Mouse (Mus musculus) heart, embryonic 12.5 days (tissue): ENCODE data around the gene Gm45521. TPM values are rescaled to one million over a fixed set of nuclear protein-coding genes. Genes with fewer than 3 reads are reported as not detected.
"Not testable (repeated sequence)": the region's sequence is repeated elsewhere in the genome, so short reads cannot be mapped to it uniquely, and the experiment has no call there.

ENCODE experiments used
- ATAC-seq: fragments of 200-750 bp; cut with Nextera tagmentation; 2 replicates; pipeline ENCODE4 v1.8.0; 2017; ENCODE audit warnings: moderate TSS enrichment, moderate library complexity; ENCODE audit not compliant: insufficient number of reproducible peaks, low FRiP score
- H3K27ac ChIP-seq: fragments of 300-500 bp; sonication (generic); 2 replicates; pipeline ENCODE4 v1.5.1; 2016; ENCODE audit warnings: mild to moderate bottlenecking, moderate library complexity; ENCODE audit not compliant: poor library complexity, severe bottlenecking
- H3K27me3 ChIP-seq: fragments of 300-500 bp; sonication (generic); replicated peaks from 2 replicates; pipeline ENCODE4 v1.6.1; 2016; ENCODE audit warnings: mild to moderate bottlenecking, moderate library complexity
- H3K36me3 ChIP-seq: fragments of 300-500 bp; sonication (generic); 2 replicates; pipeline ENCODE4 v1.6.1; 2016; ENCODE audit warnings: mild to moderate bottlenecking, moderate library complexity
- H3K4me1 ChIP-seq: fragments of 300-500 bp; sonication (generic); replicated peaks from 2 replicates; pipeline ENCODE4 v1.6.1; 2016; ENCODE audit warnings: mild to moderate bottlenecking
- H3K4me2 ChIP-seq: fragments of 300-500 bp; sonication (generic); 2 replicates; pipeline ENCODE4 v1.6.1; 2016; ENCODE audit warnings: mild to moderate bottlenecking, moderate library complexity
- H3K4me3 ChIP-seq: fragments of 300-500 bp; sonication (generic); 2 replicates; pipeline ENCODE4 v1.5.1; 2016; ENCODE audit warnings: mild to moderate bottlenecking
- H3K9ac ChIP-seq: fragments of 300-500 bp; sonication (generic); 2 replicates; pipeline ENCODE4 v1.6.1; 2016; ENCODE audit warnings: mild to moderate bottlenecking, moderate library complexity
- H3K9me3 ChIP-seq: fragments of 300-500 bp; sonication (generic); replicated peaks from 2 replicates; pipeline ENCODE4 v1.6.1; 2016; ENCODE audit warnings: mild to moderate bottlenecking, moderate library complexity
- WGBS: fragments of 180-500 bp; shearing (Covaris S2); methylation state at CpG from one replicate; pipeline ENCODE4 v1.1.7; 2016; 5-methylcytosine and 5-hydroxymethylcytosine counted together
- polyA plus RNA-seq: library from polyadenylated mRNA; unstranded; fragments of >200 nt; fragmentation: Nextera tagmentation; extraction: Ambion mirVana; gene quantifications from 2 replicates; pipeline ENCODE4 v1.2.1, GENCODE M21; 2016

Gm45521 gene
- polyA plus RNA-seq, 1 experiment from 2014 or later: not detected

DNA sequence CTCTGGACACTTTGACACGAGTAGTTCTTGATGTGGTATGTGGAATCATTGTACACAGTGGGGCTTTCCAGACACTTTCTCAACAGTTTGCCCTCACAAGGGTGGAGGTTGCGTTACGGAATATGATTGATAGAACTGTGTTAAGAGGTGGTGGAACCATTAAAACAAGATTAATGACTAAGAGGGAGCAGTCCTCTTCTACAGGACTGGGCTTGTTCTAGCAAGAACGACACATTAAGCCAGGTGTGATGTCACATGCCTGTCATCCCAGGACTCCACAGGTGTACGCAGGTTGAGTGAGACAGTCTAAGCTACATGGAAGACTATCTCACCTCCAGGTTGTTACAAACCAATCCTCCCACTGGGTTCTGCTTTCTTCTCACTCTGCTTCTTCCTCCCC lies 42.3 kb downstream of the Gm45521 start:
- H3K9ac ChIP-seq: no peak overlapping the region
- 75% methylated on average over 5 of the region's 5 CpGs for WGBS
- ATAC-seq: no peak

DNA sequence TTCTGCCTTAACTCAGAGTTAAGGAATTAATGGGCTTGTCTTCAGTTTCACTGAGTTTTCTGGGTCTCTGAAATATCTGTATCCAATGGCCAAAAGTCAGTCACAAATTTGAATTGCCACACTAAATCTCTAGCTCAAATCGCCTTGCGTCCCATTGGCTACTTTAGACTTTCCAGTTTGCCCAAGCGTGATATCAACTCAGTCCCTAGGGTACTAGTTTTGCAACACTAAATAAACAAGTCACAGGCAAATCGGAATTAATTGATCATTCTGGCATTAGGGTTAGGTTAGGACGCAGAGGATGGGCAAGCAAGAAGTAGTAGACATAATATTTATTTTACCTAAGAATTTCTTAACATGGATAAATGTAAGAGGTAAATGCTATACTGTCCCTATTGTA lies 43.2 kb downstream of the Gm45521 start:
- Histone ChIP-seq H3K27me3 (peaks cover 47% of the 10 kb centered on the region), H3K27ac (no peak overlapping the region), H3K4me3 (no peak overlapping the region), H3K36me3 (no peaks in the 10 kb centered on the region), H3K9ac (no peak overlapping the region), H3K4me2 (no peak overlapping the region), H3K9me3 (no peaks in the 10 kb centered on the region), H3K4me1 (peaks cover 18% of the 10 kb centered on the region)
- 72% methylated on average over 5 of the region's 5 CpGs for WGBS
- no peak for ATAC-seq

More for the DNA sequence above, 42.3 kb downstream of the Gm45521 start:
- Histone ChIP-seq H3K4me3 (no peak overlapping the region), H3K4me1 (peaks cover 18% of the 10 kb centered on the region), H3K27me3 (peaks cover 46% of the 10 kb centered on the region), H3K9me3 (no peaks in the 10 kb centered on the region), H3K36me3 (no peaks in the 10 kb centered on the region), H3K4me2 (no peak overlapping the region), H3K27ac (no peak overlapping the region)

DNA sequence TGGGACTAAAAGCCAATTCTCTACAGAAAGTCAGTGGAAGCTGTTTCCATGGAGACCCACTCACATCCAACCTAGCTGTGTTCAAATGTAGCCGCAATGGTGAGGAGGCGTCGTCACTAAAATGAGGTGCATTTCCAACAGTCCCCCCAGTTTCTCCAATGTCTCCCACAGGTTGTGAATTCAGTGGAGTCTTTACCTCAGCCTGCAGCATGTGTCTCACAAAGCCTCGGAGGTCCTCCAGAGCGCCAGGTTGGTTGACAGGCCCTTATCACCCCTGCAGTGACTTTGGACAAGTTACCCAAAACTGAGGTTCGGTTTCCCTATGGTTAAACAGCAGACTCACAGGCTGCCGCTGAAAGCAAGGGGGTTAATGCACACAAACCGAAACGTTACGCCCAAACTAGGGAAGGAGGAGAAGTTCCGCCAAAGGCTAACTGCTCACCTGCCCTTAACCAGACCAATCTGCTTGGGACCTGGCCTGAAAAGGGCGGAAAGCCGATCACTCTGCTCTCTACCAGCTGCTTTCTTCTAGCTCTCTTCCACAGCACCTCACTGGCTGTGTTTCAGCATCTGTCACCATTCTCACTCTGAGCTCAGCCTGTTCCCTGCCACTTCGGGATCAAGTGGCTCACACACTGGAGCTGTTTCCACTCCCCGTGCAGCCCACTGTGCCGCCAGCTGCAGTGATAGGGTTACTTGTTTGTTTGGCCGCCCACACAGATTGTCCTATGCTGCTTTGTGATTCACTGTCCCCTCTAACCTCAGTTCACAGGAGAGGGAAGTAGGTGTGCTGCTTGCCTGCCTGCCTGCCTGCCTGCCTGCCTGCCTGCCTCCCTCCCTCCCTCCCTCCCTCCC lies 44.0 kb downstream of the Gm45521 start:
- Histone ChIP-seq H3K9me3 (no peaks in the 10 kb centered on the region), H3K27ac (no peak overlapping the region), H3K4me2 (peak overlapping the region; percentile 45), H3K4me3 (peak overlapping the region; percentile 9; the same call in 1 of the 2 replicates), H3K36me3 (no peaks in the 10 kb centered on the region), H3K4me1 (peaks cover 18% of the 10 kb centered on the region), H3K27me3 (peaks cover 47% of the 10 kb centered on the region), H3K9ac (peak overlapping the region; percentile 53)
- ATAC-seq: no peak
- WGBS: 16% methylated on average over 17 of the region's 17 CpGs

DNA sequence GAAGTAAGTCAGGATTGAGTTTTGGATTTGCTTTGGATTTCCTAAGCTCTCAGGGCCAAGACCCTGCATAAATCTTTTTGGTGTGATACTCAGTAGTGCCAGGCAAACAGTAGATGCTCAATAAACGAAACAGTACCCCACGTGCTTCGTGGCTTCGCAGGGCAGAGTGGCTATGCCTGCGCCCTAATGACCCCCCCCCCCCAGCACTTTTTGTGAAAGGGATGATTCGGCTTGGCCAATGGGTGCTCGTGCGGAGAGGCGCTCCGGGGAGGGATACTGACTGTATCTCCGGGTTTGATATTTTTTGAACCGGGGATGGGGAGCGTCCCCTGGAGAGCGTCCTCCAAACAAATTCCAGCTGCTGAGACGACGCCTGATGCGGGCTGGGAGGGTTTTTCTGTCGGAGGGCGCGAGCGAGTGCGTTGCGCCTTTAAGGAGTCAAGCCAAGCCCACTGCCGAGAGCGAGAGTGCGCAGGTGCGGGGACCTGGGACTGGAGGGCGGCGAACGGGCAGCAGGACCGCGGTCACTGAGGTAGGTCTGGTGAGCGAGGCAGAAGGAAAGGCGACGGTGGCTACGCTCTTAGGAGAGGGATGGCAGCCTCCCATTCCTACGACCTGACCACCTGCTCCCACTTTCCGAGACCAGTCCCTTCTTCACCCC lies 45.5 kb downstream of the Gm45521 start, which contains the start of gene Abhd6:
Gene Abhd6 (plus strand): TSS at position 471 of the 661 bp plus-strand sequence.
- H3K4me2 ChIP-seq: peak within 1 kb of the TSS; percentile 83
- H3K4me3 ChIP-seq: peak within 1 kb of the TSS; percentile 68
- H3K36me3 ChIP-seq: no peaks in the 10 kb centered on the region
- H3K27ac ChIP-seq: no peak within 1 kb of the TSS
- H3K9me3 ChIP-seq: no peaks in the 10 kb centered on the region
- H3K9ac ChIP-seq: peak within 1 kb of the TSS; percentile 70
- H3K4me1 ChIP-seq: peaks cover 18% of the 10 kb centered on the region
- ATAC-seq: peak; percentile 75
- whole genome bisulfite sequencing: 2% methylated on average over 38 of the region's 38 CpGs
- H3K27me3 ChIP-seq: peaks cover 47% of the 10 kb centered on the region

DNA sequence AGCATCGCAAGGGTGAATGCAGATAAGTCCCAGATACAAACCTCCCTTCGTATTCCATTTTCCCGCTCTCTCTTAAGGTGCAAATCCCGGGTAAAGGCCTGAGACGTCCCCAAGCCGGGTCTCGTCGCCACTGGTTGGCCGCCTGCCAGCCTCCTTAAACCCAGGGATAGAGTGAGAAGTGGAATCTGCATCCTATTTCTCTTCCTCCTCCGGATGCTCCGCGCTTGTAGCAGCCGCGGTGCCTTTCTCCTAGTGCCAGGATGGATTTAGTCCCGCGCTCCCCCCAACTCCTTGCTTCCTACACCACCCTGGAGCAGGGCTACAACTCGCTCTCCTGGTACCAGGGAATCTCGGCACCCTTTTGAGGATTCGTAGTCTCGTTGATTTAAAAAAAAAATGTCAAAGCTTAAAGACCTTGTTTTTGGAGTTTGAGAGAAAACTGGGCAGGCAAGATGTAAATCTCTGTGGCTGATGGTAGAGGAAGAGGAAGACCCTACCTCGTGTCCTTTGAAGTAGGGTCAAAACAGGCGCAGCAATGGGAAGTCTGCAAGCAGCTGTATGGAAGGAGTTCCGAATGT lies 46.1 kb downstream of the Gm45521 start:
- H3K9me3 ChIP-seq: no peaks in the 10 kb centered on the region
- peak overlapping the region; percentile 70 for H3K9ac ChIP-seq
- 2% methylated on average over 23 of the region's 23 CpGs for whole genome bisulfite sequencing
- H3K36me3 ChIP-seq: no peaks in the 10 kb centered on the region
- peak overlapping the region; percentile 83 for H3K4me2 ChIP-seq
- H3K4me1 ChIP-seq: peaks cover 18% of the 10 kb centered on the region
- peak overlapping the region; percentile 68 for H3K4me3 ChIP-seq
- peak; percentile 30 for ATAC-seq
- H3K27ac ChIP-seq: no peak overlapping the region
- peaks cover 47% of the 10 kb centered on the region for H3K27me3 ChIP-seq

GRCm38 (mm10) chr14:8003727-8004670 lies 46.9 kb downstream of the Gm45521 start:
- H3K4me2 ChIP-seq: peak overlapping the region; percentile 83
- peak overlapping the region; percentile 70; the same call in 1 of the 2 replicates for H3K9ac ChIP-seq
- no peak overlapping the region for H3K27ac ChIP-seq
- H3K9me3 ChIP-seq: no peaks in the 10 kb centered on the region
- H3K27me3 ChIP-seq: peaks cover 40% of the 10 kb centered on the region
- peaks cover 18% of the 10 kb centered on the region for H3K4me1 ChIP-seq
- H3K36me3 ChIP-seq: no peaks in the 10 kb centered on the region
- no peak for ATAC-seq
- peak overlapping the region; percentile 68 for H3K4me3 ChIP-seq
- WGBS: 48% methylated on average over 18 of the region's 18 CpGs

GRCm38 (mm10) chr14:8006061-8006460 lies 49.0 kb downstream of the Gm45521 start:
- not testable (repeated sequence) for H3K9ac ChIP-seq
- H3K4me1 ChIP-seq: peaks cover 17% of the 10 kb centered on the region

DNA sequence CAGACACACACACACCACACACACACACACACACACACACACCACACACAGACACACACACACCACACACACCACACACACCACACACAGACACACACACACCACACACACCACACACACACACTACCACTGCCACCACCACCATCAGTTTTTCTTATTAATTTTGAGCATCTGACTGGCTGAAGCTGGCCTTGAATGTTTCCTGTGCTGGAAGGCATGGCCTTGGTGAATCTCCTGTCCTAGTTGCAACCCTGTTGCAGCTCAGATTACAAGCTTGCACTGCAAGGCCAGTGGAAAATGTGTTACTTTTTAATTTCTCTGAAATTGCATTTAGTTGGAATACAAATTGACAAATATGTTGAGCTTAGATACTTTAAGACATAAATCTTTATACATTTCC lies 50.0 kb downstream of the Gm45521 start:
- no peak for ATAC-seq
- no peak overlapping the region for H3K4me2 ChIP-seq
- H3K4me3 ChIP-seq: no peak overlapping the region
- no peak overlapping the region for H3K27ac ChIP-seq
- no peak overlapping the region for H3K9ac ChIP-seq
- H3K27me3 ChIP-seq: peaks cover 10% of the 10 kb centered on the region
- H3K9me3 ChIP-seq: no peaks in the 10 kb centered on the region
- peaks cover 9% of the 10 kb centered on the region for H3K4me1 ChIP-seq
- no peaks in the 10 kb centered on the region for H3K36me3 ChIP-seq

More at GRCm38 (mm10) chr14:8006061-8006460, 49.0 kb downstream of the Gm45521 start:
- H3K27ac ChIP-seq, H3K36me3 ChIP-seq, H3K4me2 ChIP-seq, ATAC-seq, H3K4me3 ChIP-seq, H3K9me3 ChIP-seq: not testable (repeated sequence)
- H3K27me3 ChIP-seq: peaks cover 19% of the 10 kb centered on the region
- 66% methylated on average over 3 of the region's 3 CpGs for WGBS

DNA sequence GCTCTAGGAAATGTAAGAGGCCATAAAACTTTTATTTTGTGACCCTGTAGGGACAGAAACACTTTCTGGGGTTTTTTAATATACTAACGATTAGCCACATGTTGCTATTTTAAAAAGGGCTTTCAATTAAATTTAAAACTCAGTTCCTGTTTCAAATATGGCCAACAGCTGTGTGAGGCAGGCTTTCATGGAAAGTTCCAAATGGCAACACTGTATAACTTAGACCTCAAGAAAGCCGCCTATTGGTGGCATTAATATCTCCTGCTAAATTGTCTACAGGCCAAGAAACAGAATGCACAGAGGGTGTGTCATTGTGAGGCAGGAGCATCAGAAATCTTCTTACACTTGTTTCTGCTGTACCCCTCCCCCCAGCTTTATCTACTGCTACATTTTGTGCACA lies 50.4 kb downstream of the Gm45521 start:
- Histone ChIP-seq H3K9me3 (no peaks in the 10 kb centered on the region), H3K27ac (no peak overlapping the region), H3K4me1 (peaks cover 9% of the 10 kb centered on the region), H3K27me3 (peaks cover 9% of the 10 kb centered on the region; the same call in 1 of the 2 replicates), H3K36me3 (no peaks in the 10 kb centered on the region), H3K9ac (no peak overlapping the region), H3K4me2 (no peak overlapping the region), H3K4me3 (no peak overlapping the region)
- no peak for ATAC-seq
- 75% methylated on average over 2 of the region's 2 CpGs for WGBS

GRCm38 (mm10) chr14:8007923-8008322 lies 50.8 kb downstream of the Gm45521 start:
- no peak for ATAC-seq
- 86% methylated on average over 10 of the region's 10 CpGs for WGBS

More at GRCm38 (mm10) chr14:8007923-8008322, 50.8 kb downstream of the Gm45521 start:
- H3K9me3 ChIP-seq: no peaks in the 10 kb centered on the region
- H3K9ac ChIP-seq: no peak overlapping the region
- H3K27ac ChIP-seq: no peak overlapping the region
- peaks cover 9% of the 10 kb centered on the region for H3K4me1 ChIP-seq
- no peak overlapping the region for H3K4me3 ChIP-seq
- peaks cover 9% of the 10 kb centered on the region; the same call in 1 of the 2 replicates for H3K27me3 ChIP-seq
- no peaks in the 10 kb centered on the region for H3K36me3 ChIP-seq
- no peak overlapping the region for H3K4me2 ChIP-seq
